Mouse (Mus musculus) monocyte, adult 2 months (primary cell): ENCODE data around the gene Arhgef17.

Experiments
- DNase-seq, 2 experiments: peaks; one replicate each; pipeline ENCODE4 v3.0.0; 2022; ENCODE audit warnings: low spot score in 2 of 2, low read depth in 1 of 2

Gene Arhgef17

DNA sequence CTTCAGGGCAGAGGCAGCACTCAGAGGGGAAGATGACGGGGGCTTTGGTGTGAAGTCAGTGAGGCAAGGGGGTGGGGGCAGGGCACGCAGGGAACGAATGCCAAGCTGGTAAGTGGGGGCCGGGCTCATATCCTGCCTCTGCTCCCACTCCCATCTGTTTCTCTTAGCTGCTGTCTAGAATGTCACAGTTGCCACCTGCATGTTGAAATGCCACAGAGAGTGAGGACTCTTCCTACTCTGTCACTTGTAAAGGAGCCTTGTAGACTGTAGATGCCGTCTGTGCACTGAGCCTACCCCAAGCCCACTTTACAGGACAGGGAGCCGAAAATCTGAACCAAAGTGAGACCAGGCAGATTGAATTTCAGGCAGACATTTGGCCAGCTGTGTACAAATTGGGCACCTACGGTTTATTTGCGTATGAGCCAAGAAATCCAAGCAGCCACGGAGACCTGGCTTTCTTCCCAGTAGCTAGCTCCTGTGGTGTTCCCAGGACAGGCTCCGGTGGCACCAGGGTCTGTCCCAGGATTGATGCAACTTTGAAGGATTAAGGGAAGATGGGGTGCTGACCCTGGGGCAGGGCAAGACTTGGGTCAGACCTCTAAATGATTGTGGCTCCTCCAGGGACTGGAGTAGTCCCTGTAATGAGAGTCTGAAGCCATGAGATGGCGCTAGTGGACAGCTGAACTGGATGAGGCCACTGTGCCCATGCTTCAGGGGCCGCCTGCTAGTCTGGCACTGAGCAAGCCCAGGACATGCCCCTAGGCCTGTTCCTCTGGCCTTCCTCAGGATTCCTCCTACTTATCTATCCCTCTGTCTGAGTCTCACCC, 11.1 kb upstream of the Arhgef17 start:
- DNase-seq, result peak in 1 of 2 experiments; percentile 46

DNA sequence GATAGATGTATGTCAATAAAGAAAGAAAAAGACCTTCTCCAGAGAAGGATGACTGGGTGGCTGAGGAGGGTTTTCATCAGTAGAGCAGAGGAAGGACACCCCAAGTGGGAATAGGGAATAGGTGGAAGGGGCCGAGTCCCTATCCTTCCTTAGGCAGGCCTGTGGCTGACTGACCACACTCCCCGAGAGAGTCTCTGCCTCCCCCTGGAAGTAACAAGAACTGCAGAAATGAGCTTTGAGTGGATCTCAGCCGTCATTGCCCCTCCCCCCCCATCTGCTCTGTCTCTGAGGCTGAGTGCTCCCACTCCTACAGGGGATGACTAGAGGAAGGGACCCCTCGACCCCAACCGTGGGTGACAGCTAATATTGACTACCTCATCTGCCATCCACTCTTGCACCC, 9.3 kb upstream of the Arhgef17 start:
- no peak for DNase-seq

DNA sequence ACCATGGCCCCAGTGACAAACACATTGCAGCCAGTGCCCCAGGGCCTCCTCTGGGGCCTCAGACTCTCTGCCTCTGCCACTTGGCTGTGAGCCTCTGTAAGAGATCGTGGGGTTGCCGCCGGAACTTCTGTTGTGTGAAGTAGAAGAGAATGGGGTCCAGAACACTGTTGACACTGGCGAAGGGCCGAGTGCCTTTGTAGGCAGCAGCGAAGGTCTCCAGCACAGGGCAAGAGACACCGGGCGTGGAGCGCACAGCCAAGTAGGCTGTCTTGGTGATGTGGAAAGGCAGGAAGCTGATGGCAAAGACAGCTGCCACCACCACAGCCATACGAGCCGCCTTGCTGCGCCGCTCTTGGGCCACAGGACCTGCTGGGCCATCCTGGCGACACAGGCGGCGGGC, 6.2 kb upstream of the Arhgef17 start:
- no peak for DNase-seq

DNA sequence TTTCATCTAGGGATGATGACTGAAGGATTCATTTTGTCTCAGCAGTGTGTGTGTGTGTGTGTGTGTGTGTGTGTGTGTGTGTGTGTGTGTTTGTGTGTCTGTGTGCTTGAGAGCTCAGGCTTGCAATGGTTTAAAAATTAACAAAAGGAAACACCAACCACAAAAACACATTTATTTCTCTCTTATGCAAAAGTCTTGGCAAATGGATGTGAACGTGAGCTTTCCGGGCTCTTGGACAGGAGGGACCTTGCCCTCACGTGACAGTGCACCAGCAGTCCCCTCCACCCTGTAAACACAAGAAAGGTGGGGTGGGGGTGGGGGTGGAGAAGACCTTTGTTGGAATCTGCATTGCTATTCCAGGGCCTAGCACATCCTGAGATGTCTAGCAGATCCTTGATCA, 5.6 kb upstream of the Arhgef17 start:
- DNase-seq, result no peak

DNA sequence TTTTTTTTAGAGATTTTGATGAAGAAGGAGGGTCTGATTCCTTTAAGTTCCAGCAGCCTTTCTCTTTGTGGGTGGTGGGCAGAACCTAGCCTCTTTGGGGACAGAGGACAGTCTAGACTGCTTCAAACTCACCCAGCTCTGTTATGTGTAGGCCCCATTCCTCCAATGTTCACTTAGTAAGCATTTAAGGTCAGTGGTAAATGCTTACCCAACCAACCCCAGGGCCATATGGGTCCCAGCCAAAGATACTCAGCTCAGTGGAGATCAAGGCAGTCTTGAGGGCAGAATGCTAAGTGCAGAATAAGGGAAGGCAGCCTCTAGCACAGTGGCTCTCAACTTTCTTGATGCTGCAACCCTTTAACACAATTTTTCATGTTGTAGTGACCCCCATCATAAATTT, 1.6 kb upstream of the Arhgef17 start:
- DNase-seq, result no peak

DNA sequence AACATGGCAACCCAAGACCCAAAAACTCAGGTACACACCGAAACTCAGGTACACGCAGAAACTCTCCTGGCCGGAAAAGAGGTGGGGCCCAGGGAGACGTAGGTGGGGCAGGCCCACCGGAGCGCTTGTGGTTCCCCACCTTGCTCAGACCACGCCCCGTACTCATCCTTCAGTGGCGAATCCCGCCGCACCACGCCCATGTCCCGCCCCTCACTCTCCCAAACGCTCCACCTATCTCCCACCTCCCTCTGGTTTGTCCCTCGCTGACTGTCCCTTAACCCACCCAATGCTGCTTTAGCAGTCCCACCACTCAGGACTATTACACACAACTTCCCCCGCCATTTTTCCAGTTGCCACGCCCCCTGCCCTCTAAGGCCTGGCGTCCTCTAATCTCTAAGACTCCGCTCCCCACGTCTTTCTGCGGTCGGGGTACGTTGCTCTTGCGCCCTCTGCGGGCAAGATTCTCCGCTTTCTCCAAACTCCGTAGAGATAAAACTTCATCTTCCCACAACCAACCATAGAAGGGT, 637 bp upstream of the Arhgef17 start:
- DNase-seq, result peak; percentile 56 to 63

DNA sequence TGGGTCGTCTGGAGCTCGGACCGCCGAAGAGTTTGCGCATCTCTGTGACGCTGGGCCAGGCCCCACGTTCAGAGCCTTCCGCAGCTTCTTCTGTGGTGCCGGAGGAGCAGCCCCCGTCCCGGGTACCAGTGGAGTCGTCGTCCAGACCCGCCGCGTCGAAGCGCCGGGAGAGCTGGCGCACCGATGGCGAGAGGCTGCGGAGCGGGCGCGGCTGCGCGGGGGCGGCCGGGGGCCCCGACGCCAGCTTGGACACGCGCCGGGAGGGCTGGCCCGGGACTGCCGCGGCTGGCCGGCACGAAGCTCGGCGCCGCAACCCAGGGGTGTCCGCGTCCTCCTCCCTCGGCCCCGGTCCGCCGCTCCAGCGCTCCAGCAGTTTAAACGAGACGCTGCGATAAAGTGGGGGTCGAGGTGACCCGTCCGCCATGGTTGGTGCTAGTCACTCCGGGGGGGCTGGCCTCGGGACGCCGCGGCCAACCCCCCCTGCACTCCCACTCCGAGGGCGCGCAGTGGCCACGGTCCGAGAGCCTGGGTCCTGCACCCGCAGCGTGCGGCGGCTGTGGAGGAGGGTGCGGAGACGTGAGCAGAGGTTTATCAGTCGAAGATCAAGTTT, 486 bp downstream of the Arhgef17 start:
- DNase-seq, result no peak

DNA sequence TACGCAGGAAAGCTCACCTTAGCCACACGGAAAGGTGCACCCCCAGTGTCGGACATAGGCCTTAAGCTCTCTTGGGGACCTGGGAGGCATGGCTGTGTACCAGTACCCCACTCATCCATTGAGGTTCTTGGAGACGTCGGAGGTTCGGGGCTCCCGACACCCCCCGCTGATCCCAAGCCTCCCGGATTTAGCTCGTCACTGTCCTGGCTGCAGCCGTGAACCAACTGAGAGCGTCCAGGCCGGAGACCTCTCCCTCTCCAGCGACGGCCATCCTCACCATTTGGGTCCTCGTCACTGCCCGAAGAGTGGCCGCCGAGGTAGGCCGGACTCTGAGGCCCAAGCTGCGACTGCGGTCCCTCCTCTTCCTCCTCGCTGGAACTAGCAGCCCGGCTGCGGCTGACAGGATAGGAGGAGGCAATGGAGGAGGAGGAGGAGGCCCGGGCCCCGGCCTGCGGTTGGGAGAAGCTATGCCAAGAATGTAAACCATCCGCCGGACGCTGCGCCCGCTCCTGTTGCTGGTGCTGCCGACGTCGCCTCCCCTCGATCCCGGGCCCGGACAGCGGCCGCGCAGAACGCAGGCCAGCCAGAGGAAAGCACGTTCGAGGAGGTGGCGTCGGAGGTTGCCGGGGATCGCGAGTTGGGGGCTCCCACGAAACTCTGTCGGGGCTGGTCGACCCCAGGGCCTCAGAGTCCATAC, 1.1 kb downstream of the Arhgef17 start:
- DNase-seq, result no peak

DNA sequence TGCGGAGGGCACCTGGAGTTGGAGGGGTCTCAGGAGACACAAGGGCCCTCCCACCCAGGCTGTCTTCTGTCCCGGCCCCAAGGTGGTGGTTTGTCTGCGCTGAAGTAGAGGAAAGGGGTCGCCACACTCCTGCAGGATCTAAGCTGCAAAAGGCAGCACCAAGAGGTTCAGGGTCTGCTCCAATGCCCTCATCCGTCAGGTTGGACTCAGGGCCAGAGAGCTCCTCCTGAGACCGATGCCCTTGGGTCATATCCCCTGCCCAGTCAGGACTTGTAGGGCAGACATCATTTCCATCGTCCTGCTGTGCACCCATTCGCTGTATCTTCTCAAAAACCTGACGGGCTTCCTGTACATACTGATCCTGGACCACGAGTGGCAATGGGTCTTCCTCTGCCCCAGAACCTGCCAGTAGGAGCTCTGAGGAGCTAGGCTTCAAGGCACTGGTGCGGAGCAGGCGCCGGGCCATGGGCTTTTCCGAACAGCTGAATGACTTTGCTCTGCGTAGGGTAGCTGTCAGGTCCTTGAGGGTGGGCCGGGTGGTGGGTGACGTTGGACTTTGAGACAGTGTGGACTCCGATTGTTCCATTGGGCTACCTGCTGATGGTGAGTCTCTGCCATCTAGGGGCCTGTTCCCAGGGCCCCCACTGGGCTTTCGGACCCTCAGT, 2.1 kb downstream of the Arhgef17 start:
- no peak for DNase-seq

DNA sequence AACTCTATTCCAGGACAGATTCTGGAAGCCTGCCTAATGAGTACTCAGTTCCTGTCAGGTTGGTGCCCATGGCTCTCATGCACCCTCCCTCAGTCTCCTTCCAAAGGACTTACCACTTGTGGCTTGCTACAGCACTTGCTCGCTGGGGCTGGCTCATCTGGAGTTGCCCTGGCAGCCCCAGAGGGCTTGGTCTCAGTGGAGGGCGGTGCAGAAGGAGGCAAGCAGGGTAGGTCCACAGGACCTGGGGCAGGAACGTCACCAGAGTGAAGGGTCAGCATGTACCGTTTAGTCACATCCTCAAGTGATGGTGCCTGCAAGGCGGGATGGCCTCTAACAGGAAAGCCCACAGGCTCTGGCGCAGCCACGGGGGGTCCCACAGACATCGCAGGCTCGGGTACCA, 3.5 kb downstream of the Arhgef17 start:
- DNase-seq, result no peak

DNA sequence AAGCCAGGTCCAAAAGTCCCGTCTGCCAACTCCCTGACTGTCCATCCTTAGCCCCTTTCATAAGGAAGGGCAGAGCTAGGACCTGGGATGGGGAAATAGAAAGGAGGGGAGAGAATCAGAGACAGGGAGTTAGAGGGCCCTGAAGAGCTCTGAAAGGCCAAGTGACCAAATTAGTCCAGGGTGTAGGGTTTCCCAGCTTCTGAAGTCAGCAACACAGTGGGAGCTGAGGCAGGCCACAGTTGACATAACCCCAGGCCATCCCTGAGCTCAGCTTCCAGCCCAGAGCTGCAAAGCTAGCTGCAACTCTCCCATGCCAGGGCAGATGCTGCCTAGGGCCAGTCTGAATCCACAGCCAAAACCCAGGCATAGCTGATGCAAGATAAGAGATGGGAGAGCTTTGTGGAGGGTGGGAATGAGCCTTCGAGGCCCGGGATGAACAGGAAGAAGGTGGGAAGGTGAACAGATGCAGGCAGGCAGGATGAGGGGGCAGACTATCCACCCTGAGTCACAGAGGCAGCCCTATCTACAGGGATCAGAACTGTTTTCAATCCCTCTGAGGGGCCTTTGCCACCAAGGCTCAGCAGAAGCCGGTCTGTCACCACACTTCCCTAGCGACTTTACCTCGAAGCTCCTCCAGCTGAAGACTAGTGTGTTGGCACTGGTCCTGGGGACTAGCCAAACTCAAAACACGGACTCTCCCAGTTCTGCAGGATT, 4.5 kb downstream of the Arhgef17 start:
- no peak for DNase-seq

DNA sequence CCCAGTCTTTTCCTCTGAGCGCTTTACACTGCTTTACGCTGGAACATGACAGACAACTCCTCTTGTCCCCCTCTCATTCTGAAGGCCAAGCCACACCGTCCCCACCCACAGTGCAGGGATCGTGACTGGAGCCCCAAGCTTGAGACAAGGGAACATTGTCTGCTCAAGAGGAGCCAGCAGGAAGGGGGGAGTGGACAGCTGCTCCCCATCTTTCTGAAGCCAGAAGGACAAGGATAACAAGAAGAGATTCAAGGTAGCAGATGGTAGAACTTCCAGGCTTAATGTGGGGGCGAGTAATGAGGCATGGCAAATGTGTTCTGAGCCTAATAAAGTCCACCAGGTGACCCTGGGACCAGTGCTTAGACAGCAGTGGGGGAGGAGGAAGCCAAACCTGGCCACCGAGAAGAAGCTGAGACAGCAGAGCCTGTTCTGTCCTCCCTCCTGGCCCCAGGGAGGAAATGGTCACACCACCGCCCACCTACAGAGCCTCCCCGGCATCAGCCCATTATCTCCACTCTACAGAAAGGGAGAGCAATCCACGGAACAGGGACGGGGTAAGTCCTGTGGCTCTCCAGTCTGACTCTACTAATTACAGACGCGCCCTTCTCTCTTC, 5.5 kb downstream of the Arhgef17 start:
- DNase-seq, result no peak

DNA sequence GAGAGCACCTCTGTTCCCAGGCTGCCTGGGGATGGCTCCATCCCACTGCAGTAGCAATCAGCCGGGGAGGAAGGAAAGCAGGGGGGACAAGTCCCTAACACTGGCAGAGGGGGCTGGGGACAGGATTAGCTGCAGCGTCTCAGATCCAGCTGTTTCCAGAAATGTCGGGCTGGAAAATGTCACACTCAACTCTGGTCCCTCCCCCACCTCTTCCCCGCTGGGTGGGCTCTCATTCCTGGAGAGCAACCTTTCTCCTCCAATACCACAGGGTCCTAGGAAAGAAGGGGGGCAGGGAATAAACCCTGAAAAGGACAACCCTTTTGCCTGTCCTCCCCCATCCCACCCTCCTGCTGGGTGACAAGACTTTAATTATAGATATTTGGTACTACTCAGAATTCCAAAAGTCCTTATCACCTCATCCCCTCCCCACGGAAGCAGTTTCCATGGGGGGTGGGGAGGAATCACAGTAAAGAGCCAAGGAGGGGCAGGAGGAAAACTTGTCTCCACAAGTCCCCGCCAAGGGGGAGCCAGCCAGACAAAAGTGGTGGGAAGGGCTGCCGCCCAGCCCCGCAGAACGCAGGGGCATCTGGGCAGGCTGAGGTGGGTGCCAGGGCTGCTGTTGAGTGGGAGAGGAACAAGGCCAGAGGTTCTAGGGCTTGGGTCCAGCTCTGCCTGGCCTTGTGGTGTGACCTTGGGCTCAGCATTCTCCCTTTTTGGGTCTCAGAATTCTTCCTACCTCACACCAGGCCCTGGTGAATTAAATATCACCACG, 7.0 kb downstream of the Arhgef17 start:
- DNase-seq, result no peak

DNA sequence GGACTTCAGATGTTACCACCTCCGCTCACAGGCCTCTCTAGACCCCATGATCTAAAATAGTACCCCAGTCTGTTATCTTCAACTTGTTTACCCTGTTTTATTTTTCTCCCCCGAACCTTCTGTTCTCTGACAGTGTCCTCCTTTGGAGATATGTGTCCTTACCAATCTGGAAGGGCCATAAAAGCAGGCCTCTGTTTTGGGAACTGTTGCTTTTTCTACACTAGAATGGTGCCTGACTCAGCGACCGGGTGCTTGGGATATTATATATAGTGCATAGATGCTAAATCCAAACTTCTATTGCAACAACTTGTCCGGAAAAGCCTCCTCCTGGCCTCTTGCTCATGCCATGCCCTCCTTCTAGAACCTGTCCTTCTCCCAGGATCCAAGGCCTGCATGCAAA, 7.7 kb downstream of the Arhgef17 start:
- DNase-seq, result no peak

DNA sequence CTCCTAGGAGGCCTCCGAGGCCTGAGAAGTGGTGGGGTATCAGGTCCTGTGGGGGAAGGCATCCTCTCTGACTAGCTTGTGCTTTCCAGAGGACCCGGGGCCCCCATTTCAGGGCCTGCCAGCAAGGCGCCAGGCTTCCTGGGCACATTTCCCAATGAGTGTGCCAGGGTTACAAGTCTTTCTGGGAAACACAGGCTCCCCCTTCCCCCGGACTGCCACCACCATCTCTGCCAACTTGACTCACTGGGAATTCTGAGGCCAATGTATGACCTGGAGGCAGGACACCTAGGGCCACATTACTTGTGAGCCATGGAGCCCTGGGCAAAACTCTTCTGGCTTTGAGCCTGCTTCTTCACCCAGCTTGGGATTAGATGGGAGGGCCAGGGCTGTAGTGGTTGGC, 9.0 kb downstream of the Arhgef17 start:
- no peak for DNase-seq

DNA sequence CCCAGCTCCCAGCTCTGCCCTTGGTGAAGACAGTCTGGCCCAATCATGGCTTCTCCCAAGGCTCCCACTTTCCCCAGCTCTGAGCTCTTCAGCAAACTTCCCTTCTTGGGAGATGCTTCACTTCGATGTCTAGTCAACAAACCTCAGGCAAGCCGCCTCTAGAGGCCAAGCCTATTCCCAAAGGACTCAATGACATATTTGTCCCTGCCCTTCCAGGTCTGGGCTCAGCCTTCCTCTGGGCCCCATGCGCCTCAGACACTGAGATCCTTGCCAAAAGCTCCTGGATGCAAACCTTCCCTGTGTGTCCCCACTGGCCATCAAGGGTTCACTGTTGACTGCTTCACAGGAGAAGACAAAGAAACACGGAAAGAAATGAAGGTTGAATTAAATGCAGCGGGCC, 10.6 kb downstream of the Arhgef17 start:
- no peak for DNase-seq

DNA sequence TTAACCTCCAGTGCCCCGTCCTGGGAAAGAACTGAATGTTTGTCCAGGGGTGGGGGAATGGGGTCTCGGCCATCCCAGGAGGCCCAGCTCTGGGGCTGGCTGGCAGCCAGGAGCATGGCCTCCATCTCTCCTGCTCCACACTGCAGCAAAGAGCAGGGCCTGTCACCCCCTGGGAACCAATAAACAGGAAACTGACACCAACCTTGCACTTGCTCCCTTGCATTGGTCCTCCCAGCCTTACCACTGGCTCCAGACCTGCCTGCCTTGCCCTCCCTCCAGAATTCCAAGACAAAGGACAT, 12.1 kb downstream of the Arhgef17 start:
- no peak for DNase-seq

DNA sequence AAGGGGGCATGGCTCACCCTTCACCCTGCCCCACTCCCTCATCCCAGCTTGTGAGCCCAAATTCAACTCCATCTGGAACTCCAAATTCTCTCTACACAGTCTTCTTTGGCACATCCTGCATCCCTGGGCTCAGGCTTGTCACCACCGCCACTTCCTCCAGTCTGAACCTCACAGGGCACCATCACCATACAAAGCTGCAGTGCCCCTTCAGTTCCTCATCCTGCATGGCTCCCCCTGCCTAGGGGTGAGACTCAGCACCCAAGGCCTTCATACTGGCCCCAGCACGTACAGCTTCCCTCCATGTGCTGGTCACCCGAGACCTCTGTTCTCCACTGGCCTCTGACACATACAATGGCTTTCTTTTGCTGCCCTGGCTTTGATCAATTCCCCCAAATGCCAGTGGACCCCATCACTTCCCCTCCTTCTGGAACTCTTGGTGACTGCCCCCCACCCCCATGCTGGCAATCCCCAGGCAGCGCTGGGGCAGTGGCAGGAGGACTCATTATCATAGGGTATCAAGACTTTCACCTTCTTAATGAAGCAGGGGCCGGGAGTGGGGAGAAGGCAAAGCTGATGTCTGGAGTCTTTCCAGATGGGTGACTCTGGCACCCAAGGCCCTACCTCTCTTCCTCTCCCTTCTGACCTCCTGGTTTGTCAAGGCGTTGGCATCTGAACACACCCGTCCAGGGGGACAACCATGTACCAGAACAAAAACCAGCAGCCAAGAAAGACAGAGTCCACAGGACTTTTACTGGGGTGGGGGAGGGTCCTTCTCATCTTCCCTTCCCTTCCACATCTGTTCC, 12.7 kb downstream of the Arhgef17 start:
- DNase-seq, result no peak

DNA sequence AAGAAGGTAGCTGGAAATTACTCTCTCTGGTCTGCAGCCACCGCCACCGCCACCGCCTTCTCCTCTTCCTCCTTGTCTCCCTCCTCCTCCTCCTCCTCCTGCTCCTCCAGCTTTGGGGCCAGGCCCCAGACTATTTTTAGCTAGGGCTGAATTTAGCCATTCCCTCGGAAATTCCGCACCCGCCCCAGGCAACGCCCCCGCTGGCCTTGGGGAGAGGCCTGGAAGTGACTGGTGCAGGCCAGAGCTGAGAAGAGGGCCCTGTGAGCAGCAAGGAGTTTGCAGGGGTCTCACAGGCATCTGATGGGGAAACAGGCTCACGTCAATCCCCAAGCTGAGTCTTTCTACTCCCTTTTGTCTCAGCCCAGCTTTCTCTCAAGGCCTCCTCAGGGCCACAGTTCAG, 13.7 kb downstream of the Arhgef17 start:
- no peak for DNase-seq
